Mouse (Mus musculus): ENCODE measurements at regions not wholly inside any gene's neighbourhood (a gene's known extent, or its start where the extent isn't known, plus 50 kb on each side); places are given as distances from the start of the nearest gene placed in this dataset.

DNA sequence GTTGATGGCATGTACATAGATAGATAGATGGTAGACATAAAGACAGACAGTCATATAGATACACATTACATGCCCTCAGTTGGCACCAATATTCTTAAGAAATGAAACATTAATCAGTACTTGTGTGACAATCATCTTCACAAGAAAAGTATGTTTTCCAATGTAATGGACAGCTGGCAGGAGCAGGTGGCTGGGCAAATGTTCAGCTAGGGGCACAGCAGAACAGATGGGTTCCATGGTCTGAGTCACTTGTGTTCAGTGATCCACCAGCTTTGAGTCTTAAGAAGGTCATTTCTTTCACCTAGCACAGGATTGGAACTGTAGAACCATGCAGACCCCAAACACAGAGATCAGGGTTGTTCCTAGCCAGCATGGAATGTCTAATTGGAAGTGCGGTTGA, 2631.2 kb upstream of the 5930422O12Rik start:
- DNase-seq, result no peak

DNA sequence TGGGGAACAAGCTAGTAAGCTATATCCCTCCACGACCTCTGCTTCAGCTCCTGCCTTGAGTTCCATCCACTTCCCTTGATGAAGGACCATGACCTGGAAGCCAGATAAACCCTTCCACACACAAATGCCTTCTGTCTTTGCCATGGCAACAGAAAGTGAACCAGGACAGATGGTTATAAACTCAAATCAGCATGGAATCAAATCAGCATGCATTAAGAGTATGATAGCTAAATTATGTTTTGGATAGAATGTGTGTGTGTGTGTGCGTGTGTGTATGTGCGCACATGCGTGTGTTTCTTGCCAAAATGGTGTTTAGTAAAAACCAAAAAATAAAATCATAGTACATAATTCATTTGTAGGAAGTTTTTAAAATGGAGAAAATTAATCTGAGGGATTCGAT, 2611.5 kb upstream of the 5930422O12Rik start:
- no peak for DNase-seq

GRCm38 (mm10) chr8:30822835-30823587, 2605.5 kb upstream of the 5930422O12Rik start:
- no peak for DNase-seq

DNA sequence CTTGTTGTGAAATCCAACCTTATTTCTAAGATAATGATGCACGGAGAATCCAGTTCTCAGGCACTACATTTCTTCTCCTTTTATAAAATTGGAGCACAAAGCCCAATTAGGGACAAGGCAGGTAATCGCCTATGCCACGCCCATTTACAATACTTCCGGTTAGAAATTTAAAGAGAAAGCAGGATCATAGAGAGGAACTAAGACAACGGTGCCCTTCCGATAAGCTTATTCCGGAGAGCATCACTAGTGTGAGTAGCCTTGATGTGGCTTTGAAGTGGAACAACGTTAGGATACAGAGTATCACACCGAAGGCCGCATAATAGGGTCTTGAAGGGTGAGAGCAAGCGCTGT, 2604.9 kb upstream of the 5930422O12Rik start:
- DNase-seq, result no peak

- no peak for DNase-seq
Measured at GRCm38 (mm10) chr8:30826021-30826420, 2602.5 kb upstream of the 5930422O12Rik start.

DNA sequence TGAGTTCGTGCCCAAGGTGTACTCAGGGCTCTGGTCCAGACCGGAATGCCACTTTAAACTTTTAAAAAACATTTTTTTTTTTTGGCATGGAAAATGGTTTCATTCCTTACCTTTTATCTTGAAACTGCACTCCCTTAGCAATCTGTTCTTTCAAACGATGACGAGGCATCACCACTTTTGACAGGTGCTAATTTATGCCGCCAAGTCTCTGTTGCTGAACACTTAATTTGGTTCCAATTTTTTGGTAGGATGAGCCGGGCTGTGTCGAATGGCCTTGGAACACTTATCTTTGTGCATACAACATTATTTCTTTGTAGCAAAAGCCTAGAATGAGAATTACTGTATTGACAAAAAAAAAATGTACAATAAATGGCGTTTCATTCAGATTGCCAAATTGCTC, 2590.5 kb upstream of the 5930422O12Rik start:
- no peak for DNase-seq

DNA sequence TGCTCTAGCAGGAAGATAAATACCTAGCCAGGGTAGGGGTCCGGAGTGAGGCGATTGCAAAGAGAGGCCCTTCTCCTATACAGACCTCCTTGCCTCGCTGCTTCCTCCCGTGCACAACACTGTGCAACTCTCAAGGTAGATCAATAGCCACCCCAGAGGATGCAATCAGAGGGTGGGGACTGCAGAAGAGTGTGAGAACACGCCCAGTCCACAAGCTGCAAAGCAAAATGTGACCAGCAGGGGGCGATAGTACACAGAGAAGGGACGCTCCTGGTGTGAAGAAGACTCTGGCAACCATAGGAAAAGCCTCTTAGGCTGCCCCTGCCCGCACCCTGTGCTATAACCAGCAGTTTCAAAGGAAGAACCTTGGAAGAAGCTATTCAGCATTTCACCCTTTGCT, 2588.4 kb upstream of the 5930422O12Rik start:
- peak; percentile 88 for DNase-seq

- no peak for DNase-seq
Measured at GRCm38 (mm10) chr8:30863017-30863416, 2565.5 kb upstream of the 5930422O12Rik start.

- no peak for DNase-seq
Measured at GRCm38 (mm10) chr8:30906044-30906695, 2522.3 kb upstream of the 5930422O12Rik start.

DNA sequence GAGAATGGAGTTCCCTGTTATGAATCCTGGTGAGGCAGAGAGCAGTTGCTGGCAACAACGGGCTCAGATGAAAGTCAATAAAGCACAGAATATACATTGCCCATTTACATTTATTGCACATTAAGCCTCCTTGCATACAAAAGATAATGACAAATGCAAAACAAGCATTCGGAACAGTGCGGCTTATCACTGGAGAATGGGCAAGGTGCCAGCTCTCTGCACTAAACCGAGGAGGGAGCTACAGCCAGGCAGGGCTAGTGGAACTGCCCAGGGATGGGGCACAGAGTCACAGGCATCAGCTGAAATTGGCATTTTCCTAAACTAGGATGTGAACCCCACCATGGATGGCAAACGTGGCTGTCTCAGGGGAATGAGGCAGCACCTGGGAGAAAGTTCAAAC, 2514.8 kb upstream of the 5930422O12Rik start:
- DNase-seq, result peak; percentile 40

- DNase-seq, result no peak
Measured at GRCm38 (mm10) chr8:30915127-30915526, 2513.4 kb upstream of the 5930422O12Rik start.

DNA sequence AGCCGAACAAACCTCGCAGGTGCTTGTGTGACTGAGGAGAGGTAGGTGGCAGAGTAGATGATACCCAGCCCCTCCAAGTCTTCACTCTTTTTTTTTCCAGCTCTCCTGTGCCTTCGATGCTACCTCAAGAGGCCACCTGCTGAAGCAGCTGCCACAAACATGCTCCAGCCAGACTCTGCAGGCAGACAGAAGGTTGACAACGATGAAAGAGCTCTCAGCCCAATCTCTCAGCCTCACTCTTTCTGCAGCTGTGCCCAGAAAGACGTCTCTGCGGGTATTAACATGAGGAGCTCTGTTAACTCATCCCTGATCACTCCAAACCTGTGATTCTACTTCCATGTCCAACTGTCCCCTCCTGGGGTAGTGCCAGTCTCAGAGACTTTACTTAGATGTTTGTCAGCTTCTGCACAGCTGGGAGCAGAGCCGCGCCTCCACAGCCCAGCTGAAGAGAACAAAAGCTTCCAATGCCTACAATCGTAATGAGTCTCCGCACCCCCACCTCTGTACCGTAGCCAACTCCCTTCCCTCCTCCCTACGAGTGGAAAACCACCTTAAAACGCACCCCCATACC, 2512.8 kb upstream of the 5930422O12Rik start:
- peak; percentile 13 for DNase-seq

GRCm38 (mm10) chr8:30916184-30916751, 2512.2 kb upstream of the 5930422O12Rik start:
- peak; percentile 17 for DNase-seq

DNA sequence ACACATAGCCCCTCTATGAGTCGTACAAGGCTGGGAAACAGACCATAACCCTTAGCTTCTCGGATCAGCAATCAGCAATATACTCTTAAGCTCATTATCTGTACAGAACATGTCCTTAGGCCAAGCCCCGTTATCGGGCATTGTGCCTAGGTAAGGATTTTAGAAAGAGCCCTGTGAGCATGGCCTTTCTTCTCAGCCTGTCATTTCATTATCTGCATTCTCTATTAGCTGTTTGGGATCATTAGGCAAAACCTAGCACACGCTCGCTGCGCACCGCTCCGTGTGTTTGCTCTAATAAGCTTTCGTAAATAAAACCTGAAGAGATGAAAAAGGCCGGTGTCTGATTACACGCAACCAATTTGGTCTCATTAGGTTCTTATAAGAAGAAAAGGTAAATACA, 2507.1 kb upstream of the 5930422O12Rik start:
- no peak for DNase-seq

DNA sequence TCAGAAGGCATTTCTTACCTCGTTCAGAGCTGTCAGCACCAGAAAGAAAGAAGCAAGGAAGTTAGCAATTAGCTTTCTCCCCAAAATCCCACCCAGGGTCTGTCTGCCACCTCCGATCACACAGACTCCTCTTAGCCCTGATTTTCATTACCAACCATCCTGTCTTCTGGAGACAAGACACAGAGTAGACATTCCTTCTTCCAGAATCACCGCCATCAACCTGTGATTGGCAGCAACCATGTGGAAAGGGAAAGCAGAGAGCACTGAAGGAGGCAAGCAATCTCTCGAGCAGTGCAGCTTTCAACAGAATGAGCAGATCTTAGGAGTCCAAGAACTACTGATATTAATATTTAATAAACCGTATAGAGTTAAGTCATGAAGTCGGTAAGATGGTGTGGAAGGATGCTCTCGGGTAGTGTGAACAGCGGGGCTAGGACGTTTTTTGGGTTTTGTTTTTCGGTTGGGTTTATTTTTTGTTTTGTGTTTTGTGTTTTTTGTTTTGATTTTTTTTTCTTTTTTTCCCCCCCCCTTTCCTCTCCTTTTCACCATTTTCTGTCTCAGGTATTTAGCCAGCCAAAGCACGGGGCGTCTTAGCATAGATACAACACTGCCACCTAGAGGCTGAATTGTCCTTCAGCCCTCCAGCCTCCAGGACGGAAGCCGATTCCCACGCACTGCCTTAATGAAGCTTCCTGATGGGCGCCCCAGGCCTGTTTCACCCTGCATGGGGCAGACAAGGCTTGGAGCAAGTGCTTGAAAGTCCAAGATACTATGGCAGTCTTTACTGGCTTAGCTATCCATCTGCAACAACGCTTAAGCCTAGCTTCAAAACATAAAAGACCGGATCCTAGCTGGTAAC, 2505.0 kb upstream of the 5930422O12Rik start:
- peak; percentile 80 for DNase-seq

DNA sequence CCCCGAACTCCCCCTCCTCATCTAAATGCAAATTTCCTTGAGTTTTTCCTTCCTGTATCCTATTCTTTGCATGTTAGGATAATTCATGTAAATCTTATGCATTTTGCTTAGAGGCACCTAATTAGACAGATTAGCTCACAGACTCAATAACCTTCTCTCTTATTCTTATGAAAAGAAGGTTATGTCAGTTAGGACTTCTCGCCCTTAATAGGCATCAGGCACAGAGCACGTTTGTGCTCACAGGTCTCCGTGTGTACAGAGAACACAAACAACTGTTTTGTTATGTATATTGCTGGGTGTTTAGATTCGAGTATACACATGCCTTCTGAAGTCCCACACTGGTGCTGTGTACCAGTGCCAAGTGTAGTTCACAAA, 2504.4 kb upstream of the 5930422O12Rik start:
- no peak for DNase-seq

DNA sequence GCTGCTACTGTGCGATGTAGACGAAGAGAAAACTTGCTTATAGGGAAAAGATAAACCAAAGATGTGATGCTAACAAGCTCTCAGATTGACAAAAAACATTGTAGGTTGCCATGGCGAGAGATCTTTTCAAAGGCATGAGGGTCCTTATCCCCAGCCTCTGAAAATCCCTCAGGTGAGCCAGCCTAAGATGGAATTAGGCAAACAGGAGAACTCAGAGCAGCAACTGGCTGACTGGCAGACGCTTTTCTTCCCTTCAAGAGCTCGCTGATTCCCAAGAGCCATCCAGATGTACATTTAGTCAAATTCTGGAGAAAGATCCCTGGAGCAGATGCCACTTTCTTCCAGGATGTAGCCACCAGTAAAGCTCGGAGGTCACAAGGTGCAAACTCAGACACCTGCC, 2503.9 kb upstream of the 5930422O12Rik start:
- DNase-seq, result no peak

GRCm38 (mm10) chr8:30937449-30938075, 2490.9 kb upstream of the 5930422O12Rik start:
- no peak for DNase-seq

GRCm38 (mm10) chr8:30940901-30941300, 2487.6 kb upstream of the 5930422O12Rik start:
- DNase-seq, result no peak

- DNase-seq, result no peak
Measured at GRCm38 (mm10) chr8:30941511-30942175, 2486.9 kb upstream of the 5930422O12Rik start.
